11 mouse cellular contexts compared by ENCODE assay signal in genomic region chr16:38047781-38048558, GRCm38 (mm10). TPM values are rescaled to one million over a fixed set of nuclear protein-coding genes. Genes with fewer than 3 reads are reported as not detected.
DNase-seq lines count a peak whose midpoint lies in the region; ATAC-seq and TF ChIP-seq lines count a peak whose summit lies in the region.
"Had no signal": no experiment of that assay in that cellular context is flagged by ENCODE, and none has a peak within 500 bp of the region (broad histone marks: within the 10 kb centered on the region; RNA-seq: fewer than 3 reads in every experiment).

No protein-coding gene starts in this region.

- no peak for DNase-seq in forebrain, embryonic 11.5 days (ENCODE audit: low spot score)
- peak; percentile 15 for DNase-seq in midbrain, embryonic 14.5 days
- no peak for DNase-seq in spleen, postnatal 10 days (ENCODE audit: low spot score in 2 of 2)

- no peak for ATAC-seq in forebrain, embryonic 16.5 days
- ATAC-seq in forebrain, embryonic 11.5 days (replicated peaks; ENCODE audit: low FRiP score) = no peak
- no peak for ATAC-seq in midbrain, embryonic 14.5 days (ENCODE audit: low FRiP score, low TSS enrichment)
- no peak for ATAC-seq in midbrain, embryonic 15.5 days (replicated peaks)
- ATAC-seq in kidney, embryonic 15.5 days (replicated peaks; ENCODE audit: low FRiP score) = no peak
- no peak for ATAC-seq in erythroid progenitor cell, adult 5-6 weeks (replicated peaks; ENCODE audit: low FRiP score, poor library complexity, severe bottlenecking)

- H3K4me2 ChIP-seq in forebrain, embryonic 16.5 days (ENCODE audit: low read length) = peak overlapping the region; percentile 26
- no peak overlapping the region for H3K4me2 ChIP-seq in forebrain, embryonic 11.5 days (ENCODE audit: low read depth, low read length, severe bottlenecking)
- H3K4me2 ChIP-seq in midbrain, embryonic 14.5 days (ENCODE audit: low read length) = no peak overlapping the region
- no peak overlapping the region for H3K4me2 ChIP-seq in midbrain, embryonic 15.5 days
- H3K4me2 ChIP-seq in kidney, embryonic 15.5 days = peak overlapping the region; percentile 35
- H3K4me2 ChIP-seq: hindbrain, embryonic 12.5 days; liver, embryonic 15.5 days had no signal

- no peak overlapping the region for H3K4me3 ChIP-seq in forebrain, embryonic 16.5 days (replicated peaks; ENCODE audit: low read length)
- H3K4me3 ChIP-seq in forebrain, embryonic 11.5 days (ENCODE audit: low read depth, low read length) = no peak overlapping the region
- no peak overlapping the region for H3K4me3 ChIP-seq in midbrain, embryonic 14.5 days (replicated peaks; ENCODE audit: low read depth, low read length)
- H3K4me3 ChIP-seq in midbrain, embryonic 15.5 days = no peak overlapping the region
- no peak overlapping the region for H3K4me3 ChIP-seq in kidney, embryonic 15.5 days (replicated peaks)
- peak overlapping the region; percentile 27 for H3K4me3 ChIP-seq in olfactory bulb, adult 2 months (ENCODE audit: insufficient read depth, low read depth, low read length)
- H3K4me3 ChIP-seq: hindbrain, embryonic 12.5 days; liver, embryonic 15.5 days; myocyte had no signal

- H3K27ac ChIP-seq in forebrain, embryonic 16.5 days (ENCODE audit: low read length) = no peak overlapping the region
- no peak overlapping the region for H3K27ac ChIP-seq in forebrain, embryonic 11.5 days (ENCODE audit: low read depth, low read length)
- H3K27ac ChIP-seq in midbrain, embryonic 14.5 days (replicated peaks; ENCODE audit: low read depth, low read length) = no peak overlapping the region
- H3K27ac ChIP-seq in midbrain, embryonic 15.5 days = no peak overlapping the region
- H3K27ac ChIP-seq in kidney, embryonic 15.5 days = no peak overlapping the region
- H3K27ac ChIP-seq in olfactory bulb, adult 2 months (ENCODE audit: insufficient read depth, low read depth, low read length) = no peak overlapping the region
- H3K27ac ChIP-seq: hindbrain, embryonic 12.5 days; liver, embryonic 15.5 days had no signal

- WGBS in forebrain, embryonic 16.5 days = 49% methylated on average over 23 of the region's 23 CpGs
- 77% methylated on average over 23 of the region's 23 CpGs for WGBS in forebrain, embryonic 11.5 days
- WGBS in midbrain, embryonic 14.5 days = 78% methylated on average over 23 of the region's 23 CpGs
- 73% methylated on average over 23 of the region's 23 CpGs for WGBS in midbrain, embryonic 15.5 days
- WGBS in kidney, embryonic 15.5 days = 53% methylated on average over 23 of the region's 23 CpGs
- WGBS in olfactory bulb, adult 2 months = 18% methylated on average over 23 of the region's 23 CpGs

- no peaks in the 10 kb centered on the region for H3K27me3 ChIP-seq in forebrain, embryonic 16.5 days (replicated peaks; ENCODE audit: control insufficient read depth, insufficient read depth, low read length)
- H3K27me3 ChIP-seq in forebrain, embryonic 11.5 days (ENCODE audit: control insufficient read depth, insufficient read depth, low read length) = no peaks in the 10 kb centered on the region
- no peaks in the 10 kb centered on the region for H3K27me3 ChIP-seq in midbrain, embryonic 14.5 days (ENCODE audit: control insufficient read depth, insufficient read depth, low read length)
- no peaks in the 10 kb centered on the region for H3K27me3 ChIP-seq in midbrain, embryonic 15.5 days (replicated peaks)
- H3K27me3 ChIP-seq in kidney, embryonic 15.5 days = no peaks in the 10 kb centered on the region
- H3K27me3 ChIP-seq: hindbrain, embryonic 12.5 days; liver, embryonic 15.5 days had no signal

- no peak overlapping the region for H3K9ac ChIP-seq in forebrain, embryonic 16.5 days (replicated peaks; ENCODE audit: low read depth, low read length)
- H3K9ac ChIP-seq in forebrain, embryonic 11.5 days (ENCODE audit: low read length) = no peak overlapping the region
- no peak overlapping the region for H3K9ac ChIP-seq in midbrain, embryonic 14.5 days (replicated peaks; ENCODE audit: low read length)
- H3K9ac ChIP-seq in midbrain, embryonic 15.5 days = no peak overlapping the region
- no peak overlapping the region for H3K9ac ChIP-seq in kidney, embryonic 15.5 days
- H3K9ac ChIP-seq: hindbrain, embryonic 12.5 days; liver, embryonic 15.5 days had no signal

- no peak for TF ChIP-seq POLR2A in olfactory bulb, adult 2 months (IDR thresholded peaks at IDR 0.05; ENCODE audit: insufficient read depth, low read depth, low read length)

- TF ChIP-seq CTCF in olfactory bulb, adult 2 months (IDR thresholded peaks at IDR 0.05; ENCODE audit: insufficient read depth, low read depth, low read length) = no peak

- H3K36me3 ChIP-seq in forebrain, embryonic 16.5 days (ENCODE audit: control insufficient read depth, insufficient read depth) = no peaks in the 10 kb centered on the region
- H3K36me3 ChIP-seq in forebrain, embryonic 11.5 days (ENCODE audit: control insufficient read depth, insufficient read depth, low read length) = no peaks in the 10 kb centered on the region
- H3K36me3 ChIP-seq in midbrain, embryonic 14.5 days (ENCODE audit: control insufficient read depth, insufficient read depth, low read length) = no peaks in the 10 kb centered on the region
- H3K36me3 ChIP-seq in midbrain, embryonic 15.5 days (replicated peaks) = no peaks in the 10 kb centered on the region
- H3K36me3 ChIP-seq in kidney, embryonic 15.5 days = no peaks in the 10 kb centered on the region
- H3K36me3 ChIP-seq: hindbrain, embryonic 12.5 days; liver, embryonic 15.5 days had no signal

- H3K9me3 ChIP-seq in forebrain, embryonic 16.5 days (ENCODE audit: control insufficient read depth, low read length) = no peaks in the 10 kb centered on the region
- no peaks in the 10 kb centered on the region for H3K9me3 ChIP-seq in forebrain, embryonic 11.5 days (ENCODE audit: control insufficient read depth, low read length)
- no peaks in the 10 kb centered on the region for H3K9me3 ChIP-seq in midbrain, embryonic 14.5 days (ENCODE audit: control insufficient read depth, low read length)
- H3K9me3 ChIP-seq in midbrain, embryonic 15.5 days = no peaks in the 10 kb centered on the region
- no peaks in the 10 kb centered on the region for H3K9me3 ChIP-seq in kidney, embryonic 15.5 days (replicated peaks)
- H3K9me3 ChIP-seq: hindbrain, embryonic 12.5 days; liver, embryonic 15.5 days had no signal

- H3K4me1 ChIP-seq in forebrain, embryonic 16.5 days (replicated peaks; ENCODE audit: control insufficient read depth, insufficient read depth, low read length) = peaks cover 14% of the 10 kb centered on the region
- H3K4me1 ChIP-seq in forebrain, embryonic 11.5 days (replicated peaks; ENCODE audit: control insufficient read depth, insufficient read depth, low read length) = no peaks in the 10 kb centered on the region
- no peaks in the 10 kb centered on the region for H3K4me1 ChIP-seq in midbrain, embryonic 14.5 days (ENCODE audit: control insufficient read depth, insufficient read depth, low read length)
- no peaks in the 10 kb centered on the region for H3K4me1 ChIP-seq in midbrain, embryonic 15.5 days
- peaks cover 9% of the 10 kb centered on the region for H3K4me1 ChIP-seq in kidney, embryonic 15.5 days
- H3K4me1 ChIP-seq in olfactory bulb, adult 2 months (ENCODE audit: control insufficient read depth, insufficient read depth, low read length) = peaks cover 7% of the 10 kb centered on the region; the same call in 1 of the 2 replicates
- H3K4me1 ChIP-seq: hindbrain, embryonic 12.5 days; liver, embryonic 15.5 days had no signal

RNA-seq across cellular contexts. Expression of gene Gsk3b, which starts 40.8 kb away (rescaled TPM):
- 155 and 159 TPM in 2 replicates for polyA plus RNA-seq in forebrain, embryonic 16.5 days (2015; fragmentation: Nextera tagmentation; extraction: Ambion mirVana)
- polyA plus RNA-seq in forebrain, embryonic 11.5 days (2014; fragmentation: Nextera tagmentation; extraction: Ambion mirVana) = 106 and 110 TPM in 2 replicates
- polyA plus RNA-seq in midbrain, embryonic 14.5 days (2014; fragmentation: Nextera tagmentation; extraction: Ambion mirVana) = 197 and 216 TPM in 2 replicates
- 164 and 167 TPM in 2 replicates for polyA plus RNA-seq in midbrain, embryonic 15.5 days (2015; fragmentation: Nextera tagmentation; extraction: Ambion mirVana)
- 58.4 and 60.0 TPM in 2 replicates for polyA plus RNA-seq in kidney, embryonic 15.5 days (2015; fragmentation: Nextera tagmentation; extraction: Ambion mirVana)
- 55.0 and 135 TPM in 2 replicates for polyA plus RNA-seq in olfactory bulb, adult 2 months (2012; ENCODE audit: insufficient read depth, insufficient read length, low replicate concordance, missing spikeins)
- 55.3 and 62.7 TPM in 2 replicates for total RNA-seq in erythroid progenitor cell, adult 5-6 weeks (2015; ENCODE audit: low replicate concordance)
- 55.7 and 62.5 TPM in 2 replicates for total RNA-seq in erythroid progenitor cell, adult 5-6 weeks (2017; ENCODE audit: low replicate concordance)

Comparison
In these comparisons a context has a peak if more than half of its experiments do, and no peak if none do; other contexts are left out.
1. H3K4me2 ChIP-seq: peak in forebrain, embryonic 16.5 days (single experiment) and kidney, embryonic 15.5 days (single experiment); none in forebrain, embryonic 11.5 days (single experiment), midbrain, embryonic 14.5 days (single experiment) and midbrain, embryonic 15.5 days (single experiment).